Mouse (Mus musculus) cerebellum, adult 11-12 months (tissue): ENCODE results near the gene F2.

Source experiments
- DNase-seq: peaks from one replicate; pipeline ENCODE4 v3.0.0; 2022

Gene F2

GRCm38 (mm10) chr2:91636229-91636628 lies at the start of gene F2:
Gene F2, minus strand, starts transcription at chr2:91636414.
- DNase-seq = no peak

DNA sequence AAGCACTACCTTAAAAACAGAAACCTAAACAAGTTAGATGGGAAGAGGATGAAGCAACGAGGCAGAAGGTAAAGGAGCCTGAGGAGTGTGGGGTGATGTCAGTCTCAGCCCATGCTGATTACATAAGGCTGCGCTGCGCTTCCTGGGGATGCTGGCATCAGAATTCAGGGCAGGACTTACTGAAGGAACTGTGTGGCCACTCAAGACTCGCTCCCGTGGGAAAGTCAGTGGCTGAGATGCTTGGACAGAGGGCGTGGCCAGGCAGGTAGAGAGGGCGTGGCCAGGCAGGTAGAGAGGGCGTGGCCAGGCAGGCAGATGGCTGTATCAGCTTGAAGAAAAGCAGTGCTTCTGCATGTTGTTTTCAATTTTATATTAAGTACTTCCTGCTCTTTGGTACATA lies 47.7 kb upstream of the F2 start:
- peak; percentile 39 for DNase-seq

DNA sequence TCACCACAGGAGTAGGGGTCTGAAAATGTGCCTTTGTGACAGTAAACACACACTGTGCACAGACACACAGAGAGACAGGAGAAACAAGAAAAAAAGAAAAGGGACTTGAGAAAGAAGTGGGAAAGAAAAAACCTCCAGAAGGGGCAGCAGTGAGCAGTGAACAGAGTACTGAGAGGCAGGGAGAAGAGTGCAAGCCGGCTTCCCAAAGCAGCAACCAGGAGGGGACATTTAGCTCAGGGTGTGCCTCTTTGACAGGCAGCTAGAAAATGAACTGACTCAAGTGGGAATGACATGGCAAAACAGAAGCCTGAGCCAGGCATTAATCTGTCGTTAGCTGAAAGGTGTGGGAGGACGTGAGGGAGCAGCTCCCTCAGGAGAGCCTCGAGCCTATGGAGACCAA lies 46.6 kb upstream of the F2 start:
- DNase-seq = no peak

- DNase-seq = no peak
Measured at GRCm38 (mm10) chr2:91676961-91677360, 40.7 kb upstream of the F2 start.

DNA sequence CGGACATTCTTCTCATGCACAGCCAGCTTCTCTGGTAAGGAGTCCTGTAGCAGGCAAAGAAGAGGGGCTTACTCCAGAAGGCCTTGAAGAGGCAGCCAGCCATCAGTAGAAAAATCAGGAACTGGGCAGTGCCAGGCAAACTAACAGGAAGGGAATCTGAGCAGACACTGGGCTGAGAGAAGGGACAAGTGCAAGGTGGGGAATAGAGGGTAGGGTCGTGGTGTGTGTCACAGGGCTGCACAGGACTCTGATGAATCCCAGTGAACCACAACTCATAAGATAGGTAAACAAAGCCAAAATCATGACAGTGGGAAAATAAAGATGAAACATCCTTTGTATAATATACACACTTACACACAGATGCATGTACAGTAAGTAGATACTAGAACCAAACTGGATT lies 40.2 kb upstream of the F2 start:
- no peak for DNase-seq

GRCm38 (mm10) chr2:91674895-91675294 lies 38.7 kb upstream of the F2 start:
- DNase-seq = no peak

- no peak for DNase-seq
Measured at GRCm38 (mm10) chr2:91673587-91673986, 37.4 kb upstream of the F2 start.

- no peak for DNase-seq
Measured at GRCm38 (mm10) chr2:91670038-91670437, 33.8 kb upstream of the F2 start.

DNA sequence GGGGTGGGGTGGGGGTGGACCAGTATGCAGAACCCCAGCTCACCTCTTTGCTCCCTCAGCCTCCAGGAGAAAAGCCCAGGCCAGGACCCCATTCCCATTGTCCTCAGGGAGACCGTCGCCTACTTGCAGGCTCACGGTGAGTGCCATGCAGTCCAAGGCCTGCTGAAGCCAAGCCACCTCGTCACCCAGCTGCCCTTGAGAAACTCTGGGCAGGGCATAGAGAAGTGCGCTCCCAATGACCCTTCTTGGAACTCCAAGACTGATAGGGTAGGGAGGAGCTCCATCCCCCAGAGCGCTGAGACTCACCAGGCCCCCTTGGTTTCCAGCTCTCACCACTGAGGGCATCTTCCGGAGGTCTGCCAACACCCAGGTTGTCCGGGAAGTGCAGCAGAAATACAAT lies 33.1 kb upstream of the F2 start:
- DNase-seq = no peak

GRCm38 (mm10) chr2:91667747-91668146 lies 31.5 kb upstream of the F2 start:
- no peak for DNase-seq

DNA sequence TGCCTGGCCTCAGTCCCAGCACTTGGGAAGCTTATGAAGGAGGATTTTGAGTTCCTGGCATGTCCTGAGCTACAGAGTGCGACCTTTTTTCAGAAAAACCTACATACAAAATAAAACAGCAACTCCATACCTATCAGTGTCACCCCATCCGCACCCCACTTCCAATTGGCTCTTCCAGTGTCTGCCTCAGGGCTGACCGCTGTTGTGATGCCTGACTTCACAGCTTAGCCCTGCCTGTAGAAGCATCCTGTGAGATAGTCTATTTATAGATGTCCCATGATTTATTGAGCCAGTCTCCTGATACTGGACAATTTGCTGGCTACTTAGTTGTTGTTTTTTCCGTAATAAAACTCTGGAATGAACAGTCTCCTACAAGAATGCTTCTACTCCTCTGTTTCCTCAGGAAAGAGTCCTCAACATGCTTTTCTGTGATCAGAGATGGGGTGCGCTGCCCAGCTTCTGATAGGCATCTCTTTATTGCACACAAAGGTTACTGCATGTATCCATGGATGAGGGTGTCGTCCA lies 30.2 kb upstream of the F2 start:
- no peak for DNase-seq

GRCm38 (mm10) chr2:91664780-91665179 lies 28.6 kb upstream of the F2 start:
- no peak for DNase-seq

GRCm38 (mm10) chr2:91660981-91661380 lies 24.8 kb upstream of the F2 start:
- no peak for DNase-seq

- no peak for DNase-seq
Measured at GRCm38 (mm10) chr2:91659657-91660056, 23.4 kb upstream of the F2 start.

- no peak for DNase-seq
Measured at GRCm38 (mm10) chr2:91656774-91657173, 20.6 kb upstream of the F2 start.

- no peak for DNase-seq
Measured at GRCm38 (mm10) chr2:91655827-91656226, 19.6 kb upstream of the F2 start.

GRCm38 (mm10) chr2:91655388-91655787 lies 19.2 kb upstream of the F2 start:
- no peak for DNase-seq

DNA sequence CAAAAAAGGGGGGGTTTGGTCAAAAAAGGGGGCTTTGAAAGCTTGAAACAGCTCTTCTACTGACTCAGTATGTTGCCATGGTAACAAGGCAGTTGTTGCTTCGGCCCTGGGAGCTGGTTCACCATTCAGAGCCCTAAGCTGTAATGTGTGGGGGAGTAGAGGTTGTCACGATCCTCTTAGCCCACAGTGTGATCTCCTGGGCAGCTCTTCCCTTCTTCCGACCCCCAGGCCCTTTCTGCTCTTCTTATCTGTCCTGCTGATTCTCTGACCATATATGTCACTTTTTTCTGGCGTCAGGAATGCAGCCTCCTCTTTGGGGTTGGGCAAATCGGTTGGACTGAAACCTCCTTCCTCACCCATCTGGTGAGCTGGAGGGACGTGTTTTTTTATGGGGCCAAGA lies 16.6 kb upstream of the F2 start:
- no peak for DNase-seq

- no peak for DNase-seq
Measured at GRCm38 (mm10) chr2:91651458-91652258, 15.4 kb upstream of the F2 start.

DNA sequence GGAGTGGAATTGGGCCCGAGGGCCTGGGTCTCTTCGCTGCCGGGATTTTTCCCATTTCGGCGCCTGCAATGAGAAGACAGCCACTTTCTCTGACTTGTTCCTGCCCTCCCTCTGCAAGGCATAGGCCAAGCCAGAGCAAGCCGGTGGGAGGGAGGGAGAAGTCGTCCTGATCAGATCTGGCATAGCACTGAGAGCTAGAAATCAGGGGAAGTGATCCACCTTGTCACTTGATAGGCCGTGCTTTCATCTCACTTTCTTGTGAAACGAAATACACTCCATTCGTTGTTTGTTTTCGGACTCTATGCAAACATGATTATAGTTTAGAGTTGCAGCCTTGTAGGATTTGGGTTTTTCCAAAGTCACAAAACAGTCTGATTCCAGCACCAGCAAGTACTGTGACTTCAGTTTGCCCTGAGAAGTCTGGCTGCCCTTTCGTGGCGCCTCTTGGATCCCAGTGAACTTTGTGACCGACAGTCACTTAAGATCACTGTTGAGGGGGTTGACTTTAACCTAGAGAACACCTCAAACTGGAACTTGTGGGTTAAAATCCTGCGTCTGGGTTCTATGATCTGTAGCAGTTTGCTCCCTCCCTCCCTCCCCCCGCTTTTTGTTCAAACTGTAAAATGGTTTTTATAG lies 14.3 kb upstream of the F2 start:
- DNase-seq = no peak

DNA sequence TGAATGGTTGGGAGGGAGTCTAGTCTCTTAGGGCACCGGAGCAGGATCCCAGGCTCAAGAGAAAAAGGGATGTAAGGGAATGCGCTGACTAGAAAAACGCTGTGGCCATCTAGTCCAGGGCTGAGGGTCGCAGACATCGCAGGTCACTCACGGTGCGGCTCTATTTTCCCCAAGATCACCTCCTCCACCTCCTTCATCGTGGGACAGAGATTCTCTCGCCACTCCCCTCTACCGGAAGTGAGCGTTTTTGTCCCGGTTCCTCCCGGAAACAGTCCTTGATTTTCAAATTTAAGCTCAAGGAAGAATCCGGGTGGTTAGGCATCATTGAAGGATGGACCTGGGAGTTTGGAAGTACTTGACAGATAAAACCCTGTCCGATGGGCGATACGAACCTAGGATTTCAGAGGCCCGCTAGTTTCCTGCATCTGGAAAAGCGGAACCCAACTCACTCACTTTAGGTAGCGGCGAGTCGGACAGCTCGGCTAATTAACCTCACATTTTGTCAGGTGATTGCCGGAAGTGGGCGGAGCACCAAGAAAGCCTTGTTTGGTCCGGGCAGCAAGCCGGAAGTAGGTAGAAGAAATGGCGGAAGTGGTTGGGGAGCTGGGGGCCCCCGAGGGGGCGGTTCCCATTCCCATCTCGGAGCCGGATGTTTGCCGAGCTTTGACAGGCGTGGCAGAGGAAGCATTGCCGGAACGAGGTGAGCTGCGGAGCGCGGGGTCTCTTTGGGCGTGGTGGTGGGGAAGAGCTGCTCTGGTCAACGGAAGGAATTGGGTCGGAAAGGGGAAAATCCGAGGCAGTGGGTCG lies 13.5 kb upstream of the F2 start, which contains the start of the genes Zfp408 and Arhgap1:
Zfp408 (minus strand) TSS at position 239 of the 807 bp plus-strand sequence.
Arhgap1 (plus strand) TSS at position 308 of the 807 bp plus-strand sequence.
- DNase-seq = peak; percentile 95

DNA sequence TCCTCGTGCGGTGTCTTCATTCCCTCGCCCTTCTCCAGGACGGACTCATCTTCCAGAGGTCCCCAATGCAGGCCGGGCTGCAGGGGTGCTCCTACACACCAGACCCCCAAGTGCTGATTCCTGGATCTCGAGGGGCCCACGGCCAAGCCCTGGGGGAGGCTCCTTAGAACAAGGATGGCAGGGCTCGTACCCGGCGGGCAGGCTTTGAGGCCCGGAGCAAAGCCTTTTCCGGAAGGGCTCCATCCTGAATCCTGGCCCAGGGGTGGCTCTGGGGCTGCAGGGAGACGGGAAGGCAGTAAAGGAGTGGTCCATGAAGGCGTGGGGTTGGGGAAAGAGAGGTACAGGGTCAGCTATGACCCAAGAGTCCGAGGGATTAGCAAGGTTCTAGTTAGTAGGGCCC lies 12.9 kb upstream of the F2 start:
- peak; percentile 37 for DNase-seq

GRCm38 (mm10) chr2:91646733-91647132 lies 10.5 kb upstream of the F2 start:
- peak; percentile 40 for DNase-seq
